Mouse (Mus musculus): ENCODE measurements around the gene Gm10037.

The Gm10037 gene

DNA sequence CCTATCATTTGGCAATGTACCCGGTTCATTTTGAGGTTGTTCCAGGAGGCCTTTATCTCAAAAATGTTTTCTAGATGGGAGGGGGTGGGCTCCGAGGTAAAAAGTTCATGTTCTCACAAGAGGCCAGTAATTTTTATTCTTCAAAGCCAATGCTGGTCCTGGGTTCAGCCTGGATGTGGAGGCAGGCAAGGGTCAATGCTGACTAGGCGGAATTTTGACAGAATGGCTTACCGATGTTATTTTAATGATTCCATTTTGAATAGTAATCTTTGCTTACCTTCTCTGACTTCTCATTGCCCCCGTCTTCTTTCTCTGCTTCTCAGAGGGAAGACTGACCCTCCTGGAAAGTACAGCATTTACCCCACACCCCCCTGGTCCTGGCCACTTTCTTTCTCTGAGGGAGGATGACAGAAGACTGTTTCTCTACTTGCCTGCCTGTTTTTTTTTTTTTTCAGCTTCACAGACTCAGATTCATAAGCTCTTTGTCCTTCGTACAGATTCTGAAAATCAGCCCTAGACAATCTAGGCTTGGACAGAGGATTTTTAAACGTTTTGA is 45.9 kb downstream of the Gm10037 start:
- DNase-seq (ENCODE audit: low spot score) = no peak

DNA sequence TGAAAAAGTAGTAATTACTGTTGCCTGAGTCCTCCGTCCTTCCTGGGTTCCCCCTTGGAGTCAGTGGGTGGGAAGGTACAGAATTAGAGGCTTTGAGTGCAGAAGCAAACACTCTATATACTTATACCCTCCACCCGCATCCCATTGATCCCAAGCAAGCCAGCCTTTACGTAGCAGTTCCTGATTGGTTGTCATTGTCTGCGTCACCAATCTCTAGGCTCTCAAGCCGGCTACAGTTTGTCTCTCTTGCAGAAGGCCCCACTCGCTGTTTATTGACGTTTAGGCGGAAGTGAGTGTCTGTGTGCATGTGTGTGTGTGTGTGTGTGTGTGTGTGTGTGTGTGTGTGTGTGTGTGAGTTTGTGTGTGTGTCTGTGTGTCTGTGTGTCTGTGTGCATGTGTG is 53.1 kb downstream of the Gm10037 start:
- no peak for DNase-seq (ENCODE audit: low spot score)

Data from ovary, postnatal 10 days (tissue).